Mouse (Mus musculus) forebrain, embryonic 11.5 days (tissue): Measurements from ENCODE around the gene Lamc1. TPM values are rescaled to one million over a fixed set of nuclear protein-coding genes. Genes with fewer than 3 reads are reported as not detected.

Experiments
- ATAC-seq: fragments of 200-750 bp; cut with Nextera tagmentation; replicated peaks from 2 replicates; pipeline ENCODE4 v1.8.0; 2017; ENCODE audit warnings: moderate TSS enrichment; ENCODE audit not compliant: low FRiP score
- DNase-seq: peaks from one replicate; pipeline ENCODE4 v3.0.0-alpha.2; 2017; ENCODE audit warnings: low spot score
- H3K27ac ChIP-seq: fragments of 300-500 bp; sonication (generic); 2 replicates; pipeline ENCODE4 v1.5.1; 2014; ENCODE audit warnings: low read depth, low read length
- H3K27me3 ChIP-seq: fragments of 300-500 bp; sonication (generic); 2 replicates; pipeline ENCODE4 v1.6.1; 2014; ENCODE audit warnings: mild to moderate bottlenecking, low read length, mixed read lengths; ENCODE audit not compliant: control insufficient read depth, insufficient read depth
- H3K36me3 ChIP-seq: fragments of 300-500 bp; sonication (generic); 2 replicates; pipeline ENCODE4 v1.6.1; 2014; ENCODE audit warnings: mild to moderate bottlenecking, low read length, moderate library complexity, mixed read lengths; ENCODE audit not compliant: control insufficient read depth, insufficient read depth
- H3K4me1 ChIP-seq: fragments of 300-500 bp; sonication (generic); replicated peaks from 2 replicates; pipeline ENCODE4 v1.6.1; 2014; ENCODE audit warnings: low read length, mixed read lengths; ENCODE audit not compliant: control insufficient read depth, insufficient read depth
- H3K4me2 ChIP-seq: fragments of 300-500 bp; sonication (generic); 2 replicates; pipeline ENCODE4 v1.6.1; 2014; ENCODE audit warnings: low read depth, mild to moderate bottlenecking, low read length, moderate library complexity, mixed read lengths; ENCODE audit not compliant: severe bottlenecking
- H3K4me3 ChIP-seq: fragments of 300-500 bp; sonication (generic); 2 replicates; pipeline ENCODE4 v1.5.1; 2014; ENCODE audit warnings: low read depth, low read length
- H3K9ac ChIP-seq: fragments of 300-500 bp; sonication (generic); 2 replicates; pipeline ENCODE4 v1.6.1; 2014; ENCODE audit warnings: low read length
- H3K9me3 ChIP-seq: fragments of 300-500 bp; sonication (generic); 2 replicates; pipeline ENCODE4 v1.6.1; 2016; ENCODE audit warnings: low read length, mixed read lengths; ENCODE audit not compliant: control insufficient read depth
- WGBS: fragments of 180-500 bp; shearing (Covaris S2); extraction: QIAGEN DNeasy Blood & Tissue Kit; methylation state at CpG from one replicate; pipeline ENCODE4 v1.1.7; 2014; 5-methylcytosine and 5-hydroxymethylcytosine counted together
- polyA plus RNA-seq: library from polyadenylated mRNA; unstranded; fragments of >200 nt; fragmentation: Nextera tagmentation; extraction: Ambion mirVana; gene quantifications from 2 replicates; pipeline ENCODE4 v1.2.1, GENCODE M21; 2014

Lamc1 gene
- polyA plus RNA-seq, 1 experiment from 2014 or later = 31.4 TPM

DNA sequence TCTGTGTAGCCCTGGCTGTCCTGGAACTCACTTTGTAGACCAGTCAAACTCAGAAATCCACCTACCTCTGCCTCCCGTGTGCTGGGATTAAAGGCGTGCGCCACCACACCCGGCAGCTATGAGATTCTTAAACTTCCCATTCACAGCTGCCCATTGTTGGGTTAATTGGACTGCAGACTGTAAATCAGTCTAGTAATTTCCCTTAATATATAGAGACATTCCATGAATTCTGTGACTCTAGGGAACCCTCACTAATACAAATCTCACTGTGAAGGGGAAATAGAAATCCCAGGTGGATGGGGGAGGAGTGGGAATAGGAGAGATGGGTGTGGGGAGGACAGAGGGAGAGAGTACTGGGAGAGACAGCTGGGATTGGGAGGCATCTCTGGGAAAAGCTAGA, 29.3 kb upstream of the Lamc1 start:
- no peak overlapping the region for H3K4me3 ChIP-seq
- H3K27ac ChIP-seq = no peak overlapping the region
- no peak overlapping the region for H3K4me2 ChIP-seq
- no peaks in the 10 kb centered on the region for H3K9me3 ChIP-seq
- H3K9ac ChIP-seq = no peak overlapping the region
- ATAC-seq = no peak
- no peaks in the 10 kb centered on the region for H3K36me3 ChIP-seq
- H3K27me3 ChIP-seq = no peaks in the 10 kb centered on the region
- WGBS = 83% methylated on average over 4 of the region's 4 CpGs
- DNase-seq = no peak
- H3K4me1 ChIP-seq = no peaks in the 10 kb centered on the region

DNA sequence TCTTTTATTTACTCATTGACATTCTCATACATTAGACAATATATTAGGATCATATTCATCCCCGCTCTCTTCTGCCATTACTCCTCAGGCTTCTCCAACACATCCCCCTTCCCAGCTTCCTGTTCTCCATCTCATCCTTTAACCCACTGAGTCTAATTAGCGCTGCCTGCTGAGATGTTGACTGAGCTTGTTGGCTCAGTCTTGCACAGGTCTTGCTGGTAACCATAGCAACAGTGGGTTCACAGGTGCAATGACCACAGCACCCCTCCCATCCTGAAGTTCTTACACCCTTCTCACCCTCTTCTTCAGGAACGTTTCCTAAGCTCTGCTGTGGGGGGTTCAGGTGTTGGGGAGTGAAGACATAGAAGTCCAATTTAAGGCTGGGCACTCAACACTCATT, 28.0 kb upstream of the Lamc1 start:
- no peak overlapping the region for H3K4me3 ChIP-seq
- no peaks in the 10 kb centered on the region for H3K36me3 ChIP-seq
- H3K27ac ChIP-seq = no peak overlapping the region
- no peaks in the 10 kb centered on the region for H3K4me1 ChIP-seq
- no peak overlapping the region for H3K9ac ChIP-seq
- WGBS = 60% methylated on average over 3 of the region's 3 CpGs
- no peak for ATAC-seq
- H3K9me3 ChIP-seq = no peaks in the 10 kb centered on the region
- H3K27me3 ChIP-seq = no peaks in the 10 kb centered on the region
- DNase-seq = no peak
- no peak overlapping the region for H3K4me2 ChIP-seq

DNA sequence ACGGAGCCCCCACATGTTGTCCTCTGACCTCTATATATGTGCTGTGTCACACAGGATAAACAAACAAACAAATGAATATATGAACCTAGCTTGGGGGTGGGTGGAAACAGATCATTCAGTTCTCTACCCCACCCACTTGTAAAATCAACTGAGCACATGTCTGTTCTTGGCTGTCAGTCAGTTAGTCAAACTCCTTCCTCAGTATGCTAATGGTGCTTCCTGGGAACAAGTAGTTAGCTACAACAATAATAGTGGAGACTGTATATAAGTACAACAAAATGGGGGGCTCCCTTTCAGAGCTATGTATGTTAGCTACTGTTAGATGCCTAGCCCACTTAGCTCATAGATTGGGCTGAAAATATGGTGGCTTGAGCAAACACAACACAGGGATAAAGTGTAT, 24.6 kb upstream of the Lamc1 start:
- 81% methylated on average over 1 of the region's 1 CpGs for WGBS
- Histone ChIP-seq H3K36me3 (no peaks in the 10 kb centered on the region), H3K4me1 (no peaks in the 10 kb centered on the region), H3K4me3 (no peak overlapping the region), H3K9ac (no peak overlapping the region), H3K9me3 (no peaks in the 10 kb centered on the region), H3K27ac (no peak overlapping the region), H3K4me2 (no peak overlapping the region), H3K27me3 (no peaks in the 10 kb centered on the region)
- ATAC-seq (no peak), DNase-seq (no peak)

DNA sequence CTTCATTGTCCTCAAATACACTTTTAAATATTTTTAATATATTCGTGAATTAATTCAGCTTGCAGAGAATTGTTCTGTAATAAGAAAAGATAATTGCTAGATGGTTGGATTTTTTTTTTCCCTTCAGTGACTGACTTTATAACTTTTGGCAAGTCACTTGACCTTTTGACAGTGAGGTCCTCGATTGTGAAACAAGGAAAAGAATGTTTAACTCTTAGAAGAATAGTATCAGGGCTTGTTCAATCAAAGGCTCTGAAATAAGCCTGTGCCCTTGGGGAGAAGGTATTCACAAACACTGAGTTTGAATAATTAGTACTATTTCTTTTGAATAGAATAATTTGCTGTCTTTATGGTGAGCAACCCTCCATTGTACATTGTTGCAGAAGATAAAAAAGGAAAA, 21.9 kb upstream of the Lamc1 start:
- 41% methylated on average over 2 of the region's 2 CpGs for WGBS
- Histone ChIP-seq H3K36me3 (no peaks in the 10 kb centered on the region), H3K27ac (no peak overlapping the region), H3K9me3 (no peaks in the 10 kb centered on the region), H3K4me3 (no peak overlapping the region), H3K27me3 (no peaks in the 10 kb centered on the region), H3K4me2 (no peak overlapping the region), H3K4me1 (no peaks in the 10 kb centered on the region), H3K9ac (no peak overlapping the region)
- ATAC-seq (no peak), DNase-seq (no peak)

DNA sequence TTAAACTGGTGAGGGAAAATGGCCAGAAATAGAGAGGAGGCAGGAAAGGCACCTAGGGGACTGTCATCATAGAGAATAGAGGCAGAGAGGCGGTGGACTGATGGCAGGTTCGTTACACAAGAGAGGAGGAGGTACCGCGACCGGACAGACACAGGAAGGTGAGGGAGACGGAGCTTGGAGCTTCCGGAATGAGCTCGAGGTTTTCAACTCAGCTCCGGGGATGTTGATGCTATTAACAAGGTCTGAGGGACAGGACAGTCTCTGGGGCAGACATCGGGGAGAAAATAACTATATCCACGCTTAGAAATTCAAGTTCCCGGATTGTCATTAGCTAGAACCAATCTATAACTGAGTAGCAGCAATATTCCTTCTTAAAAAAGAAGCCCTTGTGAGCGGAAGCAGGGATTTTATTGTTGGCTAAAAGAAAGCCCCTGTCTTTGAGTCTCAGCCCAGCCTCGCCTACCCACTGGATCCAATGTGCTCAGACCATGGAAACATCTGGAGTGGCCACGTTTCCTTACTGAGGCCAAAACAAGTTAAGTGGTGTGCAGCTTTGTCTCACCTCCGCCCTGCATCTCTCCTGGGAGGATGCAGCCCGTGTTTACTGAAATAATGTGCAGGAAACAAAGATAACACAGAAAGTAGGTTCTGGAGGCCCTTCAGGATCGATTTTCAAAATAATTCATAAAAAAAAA, 21.3 kb upstream of the Lamc1 start:
- no peak for DNase-seq
- WGBS = 69% methylated on average over 18 of the region's 18 CpGs
- no peaks in the 10 kb centered on the region for H3K4me1 ChIP-seq

DNA sequence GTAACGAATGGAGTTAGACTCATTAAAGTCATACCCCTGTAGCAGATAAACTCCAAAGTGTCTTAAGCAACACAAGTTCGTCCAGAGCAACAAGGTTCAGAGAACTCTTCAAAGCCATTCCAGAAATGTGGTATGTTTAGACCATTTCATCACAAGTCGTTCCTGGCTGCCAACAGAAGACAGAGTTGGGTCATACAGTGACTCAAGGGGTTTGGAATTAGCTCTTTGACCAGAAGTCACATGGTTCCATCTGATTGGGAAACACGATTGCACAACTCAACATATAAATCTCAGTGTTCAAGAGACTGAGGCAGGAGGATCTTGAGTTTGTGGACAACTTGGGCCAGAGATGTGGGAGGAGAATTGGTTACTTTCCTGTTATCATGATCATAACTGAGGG, 18.4 kb upstream of the Lamc1 start:
- ATAC-seq = no peak
- Histone ChIP-seq H3K27me3 (no peaks in the 10 kb centered on the region), H3K9me3 (no peaks in the 10 kb centered on the region), H3K9ac (no peak overlapping the region), H3K4me2 (no peak overlapping the region), H3K36me3 (no peaks in the 10 kb centered on the region), H3K27ac (no peak overlapping the region), H3K4me3 (no peak overlapping the region), H3K4me1 (no peaks in the 10 kb centered on the region)
- 82% methylated on average over 4 of the region's 4 CpGs for WGBS
- no peak for DNase-seq

More for the DNA sequence above, 21.3 kb upstream of the Lamc1 start:
- Histone ChIP-seq H3K4me3 (no peak overlapping the region), H3K27me3 (no peaks in the 10 kb centered on the region), H3K9ac (no peak overlapping the region), H3K36me3 (no peaks in the 10 kb centered on the region), H3K4me2 (no peak overlapping the region), H3K9me3 (no peaks in the 10 kb centered on the region), H3K27ac (no peak overlapping the region)
- no peak for ATAC-seq

DNA sequence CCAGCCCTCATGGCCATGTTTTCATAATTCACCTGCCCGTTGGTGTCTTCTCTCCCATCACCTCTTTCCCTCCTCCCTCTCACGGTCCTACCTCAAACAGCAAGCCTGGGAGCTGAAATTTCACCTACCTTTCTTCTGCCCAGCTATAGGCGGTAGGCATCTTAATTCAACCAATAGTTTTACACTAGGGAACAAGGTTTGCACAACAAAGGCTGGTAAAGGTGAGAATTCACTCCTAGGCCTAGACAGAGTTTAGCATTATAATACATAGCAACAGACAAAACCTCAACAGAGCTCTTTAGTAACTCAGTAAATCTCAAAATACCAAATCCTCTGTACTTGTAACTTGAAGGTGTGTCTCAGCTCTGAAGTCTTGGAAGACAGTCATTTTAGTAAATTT, 15.1 kb upstream of the Lamc1 start:
- no peak overlapping the region for H3K4me2 ChIP-seq
- H3K9me3 ChIP-seq = no peaks in the 10 kb centered on the region
- H3K9ac ChIP-seq = no peak overlapping the region
- H3K27ac ChIP-seq = no peak overlapping the region
- no peak overlapping the region for H3K4me3 ChIP-seq
- 61% methylated on average over 3 of the region's 3 CpGs for WGBS
- ATAC-seq (no peak), DNase-seq (no peak)
- H3K36me3 ChIP-seq = no peaks in the 10 kb centered on the region
- H3K4me1 ChIP-seq = no peaks in the 10 kb centered on the region
- H3K27me3 ChIP-seq = no peaks in the 10 kb centered on the region

DNA sequence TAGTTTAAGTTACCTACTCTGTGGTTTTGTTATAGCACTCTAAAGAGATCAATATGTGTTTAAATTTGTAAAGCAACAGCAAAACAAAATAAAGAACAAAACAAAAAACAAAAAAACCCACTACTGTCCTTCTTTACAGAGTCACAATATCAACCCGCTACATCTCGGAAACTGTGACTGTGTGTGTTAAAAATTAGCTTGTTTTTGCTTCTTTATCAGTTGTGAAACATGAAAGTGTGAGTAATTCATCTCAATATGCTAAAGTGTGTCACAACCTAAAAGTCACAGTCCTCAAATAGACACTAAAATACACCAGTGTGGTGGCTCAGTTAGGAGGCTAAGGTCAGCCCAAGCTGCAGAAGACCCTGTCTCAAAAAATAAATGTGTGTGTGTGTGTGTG, 14.5 kb upstream of the Lamc1 start:
- H3K27me3 ChIP-seq = no peaks in the 10 kb centered on the region
- WGBS = 94% methylated on average over 2 of the region's 2 CpGs
- no peaks in the 10 kb centered on the region for H3K36me3 ChIP-seq
- no peak overlapping the region for H3K9ac ChIP-seq
- no peak for ATAC-seq
- H3K4me1 ChIP-seq = no peaks in the 10 kb centered on the region
- H3K9me3 ChIP-seq = no peaks in the 10 kb centered on the region
- H3K4me3 ChIP-seq = no peak overlapping the region
- DNase-seq = no peak
- H3K4me2 ChIP-seq = no peak overlapping the region
- H3K27ac ChIP-seq = no peak overlapping the region

DNA sequence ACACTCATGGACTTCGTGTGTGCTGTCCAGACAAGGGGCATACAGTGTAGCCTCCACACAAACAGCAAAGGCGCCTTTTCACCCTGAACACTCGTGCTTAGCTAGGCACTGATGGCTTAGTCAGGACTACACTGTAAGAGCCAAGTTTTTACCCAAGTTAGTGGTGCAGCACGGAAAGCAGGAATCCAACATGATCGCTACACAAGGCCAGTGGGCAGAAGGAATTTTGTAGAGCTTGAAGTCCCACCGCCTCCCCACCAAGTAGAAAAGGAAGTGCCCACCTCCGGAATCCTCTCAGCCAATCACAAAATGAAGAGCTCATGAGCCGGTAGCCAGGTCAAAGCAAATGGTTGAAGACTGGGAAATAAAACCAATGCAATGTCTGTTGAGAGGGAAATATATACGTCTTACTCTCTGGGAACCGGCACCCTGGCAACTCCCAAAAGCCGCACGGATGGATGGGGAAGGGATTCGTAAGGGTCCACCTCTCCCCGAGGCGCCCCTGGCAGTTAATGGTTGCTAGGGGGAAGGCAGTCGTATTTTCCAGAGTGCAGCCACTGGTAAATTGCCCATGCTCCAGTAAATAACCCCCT, 13.2 kb upstream of the Lamc1 start:
- Histone ChIP-seq H3K4me2 (no peak overlapping the region), H3K4me1 (no peaks in the 10 kb centered on the region), H3K27me3 (no peaks in the 10 kb centered on the region), H3K9me3 (no peaks in the 10 kb centered on the region), H3K9ac (no peak overlapping the region), H3K4me3 (no peak overlapping the region), H3K36me3 (no peaks in the 10 kb centered on the region), H3K27ac (no peak overlapping the region)
- no peak for DNase-seq
- ATAC-seq = no peak
- 69% methylated on average over 16 of the region's 16 CpGs for WGBS
